Mouse (Mus musculus) neural tube, embryonic 11.5 days (tissue): Measurements from ENCODE around the gene Itpr1. TPM values are rescaled to one million over a fixed set of nuclear protein-coding genes. Genes with fewer than 3 reads are reported as not detected.

ENCODE experiments used
- ATAC-seq: fragments of 200-750 bp; cut with Nextera tagmentation; 2 replicates; pipeline ENCODE4 v1.8.0; 2017; ENCODE audit warnings: moderate number of reproducible peaks, mild to moderate bottlenecking, moderate TSS enrichment, moderate library complexity; ENCODE audit not compliant: insufficient read depth, low FRiP score, low TSS enrichment
- DNase-seq: peaks from one replicate; pipeline ENCODE4 v3.0.0-alpha.2; 2015; ENCODE audit warnings: low spot score
- H3K27ac ChIP-seq: fragments of 300-500 bp; sonication (generic); 2 replicates; pipeline ENCODE4 v1.5.1; 2014; ENCODE audit warnings: low read depth, mild to moderate bottlenecking, low read length
- H3K27me3 ChIP-seq: fragments of 300-500 bp; sonication (generic); 2 replicates; pipeline ENCODE4 v1.6.1; 2014; ENCODE audit warnings: mild to moderate bottlenecking, low read length, mixed read lengths; ENCODE audit not compliant: control insufficient read depth, insufficient read depth
- H3K36me3 ChIP-seq: fragments of 300-500 bp; sonication (generic); 2 replicates; pipeline ENCODE4 v1.6.1; 2014; ENCODE audit warnings: mild to moderate bottlenecking, low read length, moderate library complexity, mixed read lengths; ENCODE audit not compliant: control insufficient read depth, insufficient read depth
- H3K4me1 ChIP-seq: fragments of 300-500 bp; sonication (generic); 2 replicates; pipeline ENCODE4 v1.6.1; 2014; ENCODE audit warnings: low read length, mixed read lengths; ENCODE audit not compliant: control insufficient read depth, insufficient read depth
- H3K4me2 ChIP-seq: fragments of 300-500 bp; sonication (generic); 2 replicates; pipeline ENCODE4 v1.6.1; 2014; ENCODE audit warnings: low read depth, mild to moderate bottlenecking, moderate library complexity
- H3K4me3 ChIP-seq: fragments of 300-500 bp; sonication (generic); 2 replicates; pipeline ENCODE4 v1.5.1; 2014; ENCODE audit warnings: low read depth, low read length
- H3K9ac ChIP-seq: fragments of 300-500 bp; sonication (generic); 2 replicates; pipeline ENCODE4 v1.6.1; 2014; ENCODE audit warnings: mild to moderate bottlenecking, low read length
- H3K9me3 ChIP-seq: fragments of 300-500 bp; sonication (generic); 2 replicates; pipeline ENCODE4 v1.6.1; 2016; ENCODE audit warnings: low read length; ENCODE audit not compliant: control insufficient read depth
- WGBS: fragments of 180-500 bp; shearing (Covaris S2); extraction: QIAGEN DNeasy Blood & Tissue Kit; methylation state at CpG from one replicate; pipeline ENCODE4 v1.1.7; 2014; 5-methylcytosine and 5-hydroxymethylcytosine counted together
- polyA plus RNA-seq: library from polyadenylated mRNA; unstranded; fragments of >200 nt; fragmentation: Nextera tagmentation; extraction: Ambion mirVana; gene quantifications from 2 replicates; pipeline ENCODE4 v1.2.1, GENCODE M21; 2014

The Itpr1 gene
- polyA plus RNA-seq, 1 experiment from 2014 or later: 8.4 TPM

DNA sequence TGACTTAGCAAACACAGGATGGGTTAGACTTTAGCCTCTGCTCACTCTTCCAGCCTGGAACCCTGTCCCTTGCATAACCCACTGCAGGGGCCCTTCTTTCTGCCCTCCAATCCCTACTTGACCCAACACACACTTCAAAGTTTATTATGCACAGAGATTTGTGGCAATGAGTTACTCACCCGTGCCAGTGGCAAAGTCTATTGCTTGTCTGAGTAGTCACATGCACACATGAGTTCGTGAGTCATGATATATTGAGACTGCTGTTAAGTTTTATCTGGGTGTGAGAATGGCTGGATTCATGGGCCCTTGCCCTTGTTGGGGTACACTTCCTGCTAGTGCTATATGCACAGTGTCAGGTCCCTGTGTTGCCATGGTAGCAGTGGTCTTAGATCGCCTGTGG is 229.4 kb downstream of the Itpr1 start:
- ATAC-seq: no peak
- H3K4me1 ChIP-seq: no peaks in the 10 kb centered on the region

DNA sequence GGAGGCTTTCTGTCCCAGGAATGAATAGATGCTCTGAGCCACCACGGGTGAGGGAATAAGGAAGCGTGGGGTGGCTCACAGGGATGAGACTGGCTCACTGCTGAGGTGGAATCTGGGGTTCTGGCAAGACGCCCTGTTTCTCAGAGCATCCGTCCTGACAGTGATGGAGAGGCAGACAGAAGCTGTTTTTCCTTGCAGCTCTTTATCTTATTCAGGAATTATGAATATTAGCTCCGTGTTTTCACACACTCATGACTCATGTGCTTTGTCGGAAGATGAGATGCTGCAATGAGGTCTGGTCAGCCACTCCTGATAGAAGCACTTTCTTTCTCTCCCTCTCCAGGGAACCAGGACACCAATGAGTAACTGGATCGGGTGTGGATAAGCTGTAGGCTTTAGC is 231.5 kb downstream of the Itpr1 start:
- 87% methylated on average over 7 of the region's 7 CpGs for WGBS
- ATAC-seq: no peak
- DNase-seq: no peak
- Histone ChIP-seq H3K27me3 (no peaks in the 10 kb centered on the region), H3K4me3 (no peak overlapping the region), H3K27ac (no peak overlapping the region), H3K9me3 (no peaks in the 10 kb centered on the region), H3K36me3 (no peaks in the 10 kb centered on the region; the same call in none of the 2 replicates), H3K9ac (no peak overlapping the region), H3K4me2 (no peak overlapping the region), H3K4me1 (no peaks in the 10 kb centered on the region)

More for the DNA sequence above, 229.4 kb downstream of the Itpr1 start:
- Histone ChIP-seq H3K9me3 (no peaks in the 10 kb centered on the region), H3K36me3 (no peaks in the 10 kb centered on the region; the same call in none of the 2 replicates), H3K4me3 (no peak overlapping the region), H3K4me2 (no peak overlapping the region), H3K9ac (no peak overlapping the region), H3K27ac (no peak overlapping the region), H3K27me3 (no peaks in the 10 kb centered on the region)
- 80% methylated on average over 3 of the region's 3 CpGs for WGBS
- no peak for DNase-seq

DNA sequence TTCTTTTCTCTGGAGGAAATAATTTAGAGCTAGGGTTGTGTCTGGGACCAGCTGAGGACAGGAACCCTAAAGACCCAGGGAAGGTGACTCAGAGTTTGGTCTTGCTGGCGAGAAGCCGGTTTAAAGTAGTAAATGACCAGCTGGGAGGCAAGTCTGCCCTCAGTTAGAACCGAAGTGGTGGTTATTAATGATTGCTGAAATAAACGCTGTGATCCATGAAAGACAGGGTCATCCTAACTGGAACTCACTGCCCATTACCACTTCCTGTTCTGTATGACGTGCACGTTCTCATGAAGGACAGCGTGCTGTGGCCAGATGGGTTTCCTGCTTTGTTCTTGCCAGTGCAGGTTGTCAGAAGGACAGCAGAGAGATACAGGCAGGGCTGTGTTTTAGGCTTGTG is 232.1 kb downstream of the Itpr1 start:
- 82% methylated on average over 7 of the region's 7 CpGs for WGBS
- no peak overlapping the region for H3K27ac ChIP-seq
- no peak overlapping the region for H3K4me2 ChIP-seq
- no peak overlapping the region for H3K4me3 ChIP-seq
- ATAC-seq (no peak), DNase-seq (no peak)
- H3K4me1 ChIP-seq: no peaks in the 10 kb centered on the region
- no peaks in the 10 kb centered on the region for H3K27me3 ChIP-seq
- no peaks in the 10 kb centered on the region; the same call in none of the 2 replicates for H3K36me3 ChIP-seq
- no peak overlapping the region for H3K9ac ChIP-seq
- H3K9me3 ChIP-seq: no peaks in the 10 kb centered on the region

DNA sequence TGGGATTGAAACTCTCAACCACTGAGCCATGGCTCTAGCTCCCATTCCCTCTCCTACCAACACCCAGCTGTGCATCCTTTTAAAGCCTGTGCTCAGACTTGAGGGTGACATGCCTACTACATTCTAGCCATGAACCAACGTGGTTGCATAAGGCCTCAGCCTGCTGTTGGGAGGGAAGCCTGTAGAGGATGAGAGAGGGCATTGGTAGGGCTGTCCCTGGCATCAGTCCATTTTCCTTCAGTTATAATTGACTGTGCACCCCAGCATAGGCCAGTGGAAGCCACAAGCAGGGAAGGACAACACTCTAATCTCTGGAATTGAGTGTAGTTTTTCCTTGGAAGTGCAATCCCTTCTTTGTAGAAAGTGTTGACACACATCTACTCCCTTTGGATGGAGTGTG is 233.9 kb downstream of the Itpr1 start:
- no peak for ATAC-seq
- no peak for DNase-seq
- no peaks in the 10 kb centered on the region for H3K4me1 ChIP-seq
- no peaks in the 10 kb centered on the region; the same call in 1 of the 2 replicates for H3K36me3 ChIP-seq
- H3K4me2 ChIP-seq: no peak overlapping the region
- 83% methylated on average over 1 of the region's 1 CpGs for WGBS
- no peak overlapping the region for H3K27ac ChIP-seq
- H3K4me3 ChIP-seq: no peak overlapping the region
- no peak overlapping the region for H3K9ac ChIP-seq
- no peaks in the 10 kb centered on the region for H3K9me3 ChIP-seq
- no peaks in the 10 kb centered on the region for H3K27me3 ChIP-seq

DNA sequence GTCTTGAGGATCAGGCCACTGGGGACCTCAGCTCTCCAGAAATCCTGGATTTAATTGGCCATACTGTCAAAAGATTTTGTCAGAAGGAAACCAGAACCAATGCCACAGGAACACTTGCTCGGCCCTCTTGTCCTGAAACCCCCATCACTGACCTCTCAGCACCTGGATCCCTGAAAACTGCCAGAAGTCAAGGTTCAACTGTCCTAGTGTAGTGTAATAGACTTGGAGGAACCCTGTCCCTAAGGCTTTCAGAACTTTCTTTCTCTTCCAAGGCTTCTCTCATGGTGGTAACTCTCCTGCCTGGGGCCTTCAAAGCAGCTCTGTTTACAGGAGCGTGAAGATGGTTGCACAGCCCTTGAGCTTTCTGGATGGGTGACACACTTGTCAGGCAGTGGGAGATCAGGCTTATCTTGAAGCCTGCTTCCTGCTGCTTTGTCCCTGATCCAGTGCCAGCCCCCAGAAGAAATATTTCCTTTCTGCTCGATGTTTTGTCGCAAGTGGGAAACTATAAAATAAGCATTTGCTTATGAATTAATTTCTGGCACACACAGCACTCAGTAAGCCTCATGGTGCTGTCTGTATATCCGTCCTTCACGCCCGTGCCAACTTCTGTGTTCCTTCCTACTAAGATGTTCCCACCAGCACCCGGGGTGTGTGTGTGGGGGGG is 234.4 kb downstream of the Itpr1 start:
- Histone ChIP-seq H3K9me3 (no peaks in the 10 kb centered on the region), H3K4me3 (no peak overlapping the region), H3K27me3 (no peaks in the 10 kb centered on the region), H3K4me2 (no peak overlapping the region), H3K27ac (no peak overlapping the region), H3K36me3 (no peaks in the 10 kb centered on the region), H3K9ac (no peak overlapping the region), H3K4me1 (no peaks in the 10 kb centered on the region)
- DNase-seq (no peak), ATAC-seq (no peak)
- WGBS: 89% methylated on average over 8 of the region's 8 CpGs

DNA sequence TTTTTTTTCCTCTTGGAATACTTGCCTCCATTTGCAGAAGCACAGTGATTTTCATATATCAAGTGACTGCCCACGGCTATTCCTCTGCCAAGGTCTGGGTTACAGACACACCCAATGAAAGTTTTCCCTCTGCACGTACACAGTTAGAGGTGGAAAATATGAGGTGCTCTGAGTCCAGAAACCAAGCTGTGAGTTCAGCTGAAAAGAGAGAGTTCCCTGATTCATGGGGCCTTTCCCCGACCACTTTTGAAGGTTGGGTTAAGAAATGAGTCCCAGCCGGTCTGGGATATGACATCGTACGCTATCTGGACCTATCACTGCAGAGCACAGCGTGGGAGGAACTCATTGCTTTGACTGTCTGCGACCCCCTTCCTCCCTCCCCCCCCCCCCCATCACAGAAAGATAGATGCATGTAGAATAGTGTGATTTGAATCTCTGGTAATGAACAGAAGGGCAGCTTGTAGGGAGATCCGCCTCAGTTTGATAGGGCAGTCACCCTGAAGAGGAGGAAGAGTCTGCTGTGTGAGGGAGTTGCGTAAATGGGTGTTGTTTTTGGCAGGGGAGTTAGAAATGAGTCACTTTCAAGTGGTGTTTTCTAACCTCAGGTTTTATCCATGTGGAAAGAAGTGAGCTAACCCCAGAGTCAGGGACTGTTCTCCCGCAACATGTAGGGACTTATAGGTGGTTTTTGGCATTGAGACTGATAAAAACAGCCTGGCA is 235.3 kb downstream of the Itpr1 start:
- no peak overlapping the region for H3K4me3 ChIP-seq
- no peaks in the 10 kb centered on the region for H3K36me3 ChIP-seq
- WGBS: 76% methylated on average over 11 of the region's 11 CpGs
- DNase-seq (no peak), ATAC-seq (no peak)
- H3K9me3 ChIP-seq: no peaks in the 10 kb centered on the region
- H3K27me3 ChIP-seq: no peaks in the 10 kb centered on the region
- H3K27ac ChIP-seq: no peak overlapping the region
- H3K4me2 ChIP-seq: no peak overlapping the region
- H3K4me1 ChIP-seq: no peaks in the 10 kb centered on the region
- H3K9ac ChIP-seq: no peak overlapping the region

DNA sequence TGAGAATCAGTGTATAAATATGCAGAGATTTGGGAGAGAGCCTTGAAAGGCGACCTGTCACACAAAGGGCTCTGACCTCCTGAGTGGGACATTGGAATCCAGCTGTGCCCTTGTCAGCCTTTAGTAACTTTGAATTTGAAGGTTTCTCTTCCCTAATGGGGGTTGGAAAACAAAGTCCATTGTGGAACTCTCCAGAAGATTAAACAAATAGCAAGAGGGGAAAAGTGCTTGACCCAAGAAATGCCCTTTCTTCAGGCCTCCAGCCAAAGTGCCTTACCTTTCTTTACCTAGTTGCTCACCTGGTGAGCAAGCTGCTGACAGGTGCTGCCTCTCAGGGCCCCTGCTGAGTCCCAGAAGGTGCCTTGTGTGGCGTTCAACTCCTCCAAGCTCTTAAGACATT is 236.0 kb downstream of the Itpr1 start:
- Histone ChIP-seq H3K4me2 (no peak overlapping the region), H3K4me3 (no peak overlapping the region), H3K27me3 (no peaks in the 10 kb centered on the region), H3K36me3 (no peaks in the 10 kb centered on the region), H3K9me3 (no peaks in the 10 kb centered on the region), H3K4me1 (no peaks in the 10 kb centered on the region), H3K9ac (no peak overlapping the region), H3K27ac (no peak overlapping the region)
- DNase-seq (no peak), ATAC-seq (no peak)
- 57% methylated on average over 2 of the region's 2 CpGs for WGBS

DNA sequence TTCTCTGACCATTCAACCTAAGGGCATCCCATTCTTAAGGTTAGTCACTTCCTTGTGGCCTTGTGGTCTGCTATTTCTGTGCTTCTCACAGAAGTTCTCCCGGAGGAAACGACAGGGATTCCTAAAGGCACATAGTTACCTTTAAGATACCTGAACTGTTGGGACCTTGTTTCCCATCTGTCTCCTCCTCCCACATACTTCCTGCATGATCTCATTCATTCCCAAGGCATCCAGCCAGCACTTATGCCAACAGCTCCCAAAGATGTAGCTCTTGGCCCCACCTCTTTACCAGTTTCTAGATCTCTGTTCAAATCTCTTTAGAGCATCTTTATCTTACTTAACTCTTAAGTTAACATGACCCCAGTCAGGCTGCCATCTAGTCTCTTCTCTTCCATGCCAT is 238.6 kb downstream of the Itpr1 start:
- Histone ChIP-seq H3K27ac (no peak overlapping the region), H3K4me1 (peaks cover 5% of the 10 kb centered on the region), H3K4me3 (no peak overlapping the region), H3K9ac (no peak overlapping the region), H3K9me3 (no peaks in the 10 kb centered on the region), H3K36me3 (no peaks in the 10 kb centered on the region), H3K27me3 (no peaks in the 10 kb centered on the region), H3K4me2 (no peak overlapping the region)
- no peak for DNase-seq
- 93% methylated on average over 2 of the region's 2 CpGs for WGBS
- no peak for ATAC-seq

DNA sequence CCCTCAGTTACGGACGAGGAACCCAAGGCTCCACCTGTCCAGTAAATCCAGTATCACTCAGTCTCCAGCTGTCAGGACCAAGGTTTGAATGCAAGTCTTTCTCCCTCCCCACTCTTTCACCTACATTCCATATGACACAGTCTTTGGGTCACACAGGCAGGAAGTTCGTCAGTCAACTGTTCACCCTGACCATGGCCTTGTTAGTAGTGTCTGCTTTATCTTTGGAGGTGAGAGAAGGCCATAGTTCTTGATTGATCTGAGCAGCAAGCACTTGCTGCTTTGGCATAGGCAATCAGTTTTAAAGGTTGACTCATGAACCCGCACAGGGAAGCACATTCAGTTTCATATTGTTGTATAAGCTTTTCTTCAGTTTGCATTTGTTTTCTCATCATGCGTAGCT is 240.7 kb downstream of the Itpr1 start:
- WGBS: 87% methylated on average over 5 of the region's 5 CpGs
- no peaks in the 10 kb centered on the region for H3K27me3 ChIP-seq
- DNase-seq (no peak), ATAC-seq (no peak)
- no peak overlapping the region for H3K4me3 ChIP-seq
- H3K36me3 ChIP-seq: no peaks in the 10 kb centered on the region
- H3K27ac ChIP-seq: no peak overlapping the region
- peaks cover 8% of the 10 kb centered on the region for H3K4me1 ChIP-seq
- H3K9me3 ChIP-seq: no peaks in the 10 kb centered on the region
- H3K4me2 ChIP-seq: no peak overlapping the region
- no peak overlapping the region for H3K9ac ChIP-seq
